In genomic region chr7:127216307-127216706, GRCm38 (mm10) we compare ENCODE assay signal across 25 mouse cellular contexts. TPM values are rescaled to one million over a fixed set of nuclear protein-coding genes. Genes with fewer than 3 reads are reported as not detected.
DNase-seq lines count a peak whose midpoint lies in the region; ATAC-seq and TF ChIP-seq lines count a peak whose summit lies in the region.
"Had no signal": no experiment of that assay in that cellular context is flagged by ENCODE, and none has a peak within 500 bp of the region (broad histone marks: within the 10 kb centered on the region; RNA-seq: fewer than 3 reads in every experiment).

No protein-coding gene starts in this region.

- no peak overlapping the region for H3K4me3 ChIP-seq in liver, embryonic 12.5 days
- H3K4me3 ChIP-seq in E14TG2a.4 (replicated peaks; ENCODE audit: low read length): peak overlapping the region; percentile 79
- H3K4me3 ChIP-seq in liver, embryonic 15.5 days (replicated peaks): no peak overlapping the region
- H3K4me3 ChIP-seq: embryonic facial prominence, embryonic 13.5 days; forebrain, embryonic 15.5 days; heart, embryonic 12.5 days; hindbrain, embryonic 12.5 days; left cerebral cortex, adult 2 months; lung, embryonic 15.5 days; midbrain, embryonic 10.5 days had no signal

- TF ChIP-seq CTCF in E14TG2a.4 (conservative IDR thresholded peaks at IDR 0.05; ENCODE audit: low read length): no peak

- H3K4me2 ChIP-seq in liver, embryonic 12.5 days: 0 out of 2 replicates have a peak overlapping the region, but pooled peaks have one; percentile 51
- H3K4me2 ChIP-seq in liver, embryonic 15.5 days: no peak overlapping the region
- H3K4me2 ChIP-seq: embryonic facial prominence, embryonic 13.5 days; forebrain, embryonic 15.5 days; hindbrain, embryonic 12.5 days; lung, embryonic 15.5 days had no signal

- DNase-seq in liver (no peak), ES-CJ7 (ENCODE audit: low read depth, low spot score) (peak; percentile 73)
- no peak for DNase-seq in frontal cortex, postnatal 14 days (ENCODE audit: low spot score in 2 of 2)
- DNase-seq in ovary, postnatal 36 days (ENCODE audit: low spot score): no peak
- DNase-seq: adrenal gland, postnatal 10 days; cerebellum, adult 18-20 months; cerebellum, postnatal 25 days; embryo, embryonic 11 days; gastrocnemius, postnatal 10 days; heart, postnatal 14 days; kidney, adult 11 months; kidney, postnatal 4 days; lung, postnatal 4 days had no signal

- no peak for ATAC-seq in liver, embryonic 12.5 days
- ATAC-seq in liver, embryonic 15.5 days (ENCODE audit: insufficient read depth): no peak
- ATAC-seq: forebrain, embryonic 15.5 days had no signal

- no peaks in the 10 kb centered on the region for H3K27me3 ChIP-seq in liver, embryonic 12.5 days (replicated peaks)
- H3K27me3 ChIP-seq in E14TG2a.4 (ENCODE audit: insufficient read depth, low read length): no peaks in the 10 kb centered on the region
- no peaks in the 10 kb centered on the region for H3K27me3 ChIP-seq in liver, embryonic 15.5 days
- H3K27me3 ChIP-seq: forebrain, embryonic 15.5 days; heart, embryonic 12.5 days; lung, embryonic 15.5 days had no signal

- H3K4me1 ChIP-seq in liver, embryonic 12.5 days: peaks cover 68% of the 10 kb centered on the region
- peaks cover 97% of the 10 kb centered on the region for H3K4me1 ChIP-seq in E14TG2a.4 (replicated peaks; ENCODE audit: low read depth, low read length)
- H3K4me1 ChIP-seq in liver, embryonic 15.5 days (replicated peaks): peaks cover 79% of the 10 kb centered on the region

- H3K27ac ChIP-seq in liver, embryonic 12.5 days: peak overlapping the region; percentile 90
- peak overlapping the region; percentile 86; the same call in 1 of the 2 replicates for H3K27ac ChIP-seq in liver, embryonic 15.5 days (replicated peaks)
- H3K27ac ChIP-seq: embryonic facial prominence, embryonic 13.5 days; forebrain, embryonic 15.5 days; hindbrain, embryonic 12.5 days; left cerebral cortex, adult 2 months; lung, embryonic 15.5 days; midbrain, embryonic 10.5 days; stomach, postnatal 0 days had no signal

- no peaks in the 10 kb centered on the region for H3K9me3 ChIP-seq in liver, embryonic 12.5 days (replicated peaks)
- H3K9me3 ChIP-seq in E14TG2a.4 (ENCODE audit: low read length): no peaks in the 10 kb centered on the region
- no peaks in the 10 kb centered on the region for H3K9me3 ChIP-seq in liver, embryonic 15.5 days (replicated peaks)
- H3K9me3 ChIP-seq: embryonic facial prominence, embryonic 13.5 days; forebrain, embryonic 15.5 days; G1E; heart, embryonic 12.5 days; hindbrain, embryonic 12.5 days; lung, embryonic 15.5 days; midbrain, embryonic 10.5 days had no signal

- no peak overlapping the region for H3K9ac ChIP-seq in liver, embryonic 12.5 days
- no peak overlapping the region for H3K9ac ChIP-seq in liver, embryonic 15.5 days
- H3K9ac ChIP-seq: embryonic facial prominence, embryonic 13.5 days; forebrain, embryonic 15.5 days; heart, embryonic 12.5 days; hindbrain, embryonic 12.5 days; lung, embryonic 15.5 days had no signal

- no peaks in the 10 kb centered on the region for H3K36me3 ChIP-seq in liver, embryonic 12.5 days
- H3K36me3 ChIP-seq in E14TG2a.4 (ENCODE audit: insufficient read depth, low read length): peaks cover 37% of the 10 kb centered on the region
- H3K36me3 ChIP-seq in liver, embryonic 15.5 days (replicated peaks): no peaks in the 10 kb centered on the region
- H3K36me3 ChIP-seq: embryonic facial prominence, embryonic 13.5 days; forebrain, embryonic 15.5 days; heart, embryonic 12.5 days; hindbrain, embryonic 12.5 days; lung, embryonic 15.5 days had no signal

- WGBS in liver, embryonic 12.5 days (ENCODE audit: insufficient replicate concordance): 87% methylated on average over 5 of the region's 5 CpGs
- 73% methylated on average over 5 of the region's 5 CpGs for WGBS in liver, embryonic 15.5 days (ENCODE audit: insufficient replicate concordance)

RNA-seq across cellular contexts. Expression of gene Mylpf, which starts 7.6 kb away (rescaled TPM):
- polyA plus RNA-seq in liver, embryonic 12.5 days (2016; fragmentation: Nextera tagmentation; extraction: Ambion mirVana): 37.6 and 41.4 TPM in 2 replicates
- polyA plus RNA-seq in liver, embryonic 15.5 days (2015; fragmentation: Nextera tagmentation; extraction: Ambion mirVana): 67.8 and 89.3 TPM in 2 replicates

RNA-seq across cellular contexts. Expression of gene Tbc1d10b, which starts 8.0 kb away (rescaled TPM):
- 26.7 and 30.9 TPM in 2 replicates for polyA plus RNA-seq in liver, embryonic 12.5 days (2016; fragmentation: Nextera tagmentation; extraction: Ambion mirVana)
- 17.1 and 18.2 TPM in 2 replicates for polyA plus RNA-seq in liver, embryonic 15.5 days (2015; fragmentation: Nextera tagmentation; extraction: Ambion mirVana)

RNA-seq across cellular contexts. Expression of gene Zfp553, which starts 16.6 kb away (rescaled TPM):
- 13.7 and 14.2 TPM in 2 replicates for polyA plus RNA-seq in liver, embryonic 12.5 days (2016; fragmentation: Nextera tagmentation; extraction: Ambion mirVana)
- polyA plus RNA-seq in liver, embryonic 15.5 days (2015; fragmentation: Nextera tagmentation; extraction: Ambion mirVana): 6.3 and 6.8 TPM in 2 replicates

RNA-seq across cellular contexts. Expression of gene Sept1, which starts 16.6 kb away (rescaled TPM):
- polyA plus RNA-seq in liver, embryonic 12.5 days (2016; fragmentation: Nextera tagmentation; extraction: Ambion mirVana): 10.6 and 13.6 TPM in 2 replicates
- 9.4 and 9.7 TPM in 2 replicates for polyA plus RNA-seq in liver, embryonic 15.5 days (2015; fragmentation: Nextera tagmentation; extraction: Ambion mirVana)

RNA-seq across cellular contexts. Expression of gene Cd2bp2, which starts 20.5 kb away (rescaled TPM):
- polyA plus RNA-seq in liver, embryonic 12.5 days (2016; fragmentation: Nextera tagmentation; extraction: Ambion mirVana): 35.0 and 36.0 TPM in 2 replicates
- 18.0 and 21.5 TPM in 2 replicates for polyA plus RNA-seq in liver, embryonic 15.5 days (2015; fragmentation: Nextera tagmentation; extraction: Ambion mirVana)
